Mouse (Mus musculus): Measurements from ENCODE around the gene Rnf4. TPM values are rescaled to one million over a fixed set of nuclear protein-coding genes. Genes with fewer than 3 reads are reported as not detected.

Rnf4 gene
- polyA plus RNA-seq, 1 experiment from 2014 or later = 209 TPM

GRCm38 (mm10) chr5:34309016-34309415 is 27.1 kb upstream of the Rnf4 start:
- Histone ChIP-seq H3K27ac (no peak overlapping the region), H3K4me1 (no peaks in the 10 kb centered on the region), H3K4me3 (no peak overlapping the region), H3K36me3 (replicated peaks) (no peaks in the 10 kb centered on the region), H3K27me3 (ENCODE audit: poor library complexity, severe bottlenecking) (no peaks in the 10 kb centered on the region), H3K9me3 (no peaks in the 10 kb centered on the region)
- DNase-seq (ENCODE audit: extremely low spot score, low spot score) = no peak
- 82% methylated on average over 3 of the region's 3 CpGs for WGBS

GRCm38 (mm10) chr5:34319491-34320034 is 16.5 kb upstream of the Rnf4 start:
- Histone ChIP-seq H3K27me3 (ENCODE audit: poor library complexity, severe bottlenecking) (no peaks in the 10 kb centered on the region), H3K4me1 (no peaks in the 10 kb centered on the region), H3K36me3 (replicated peaks) (no peaks in the 10 kb centered on the region), H3K27ac (no peak overlapping the region), H3K9me3 (no peaks in the 10 kb centered on the region), H3K4me3 (no peak overlapping the region)
- WGBS = 82% methylated on average over 2 of the region's 2 CpGs
- DNase-seq (ENCODE audit: extremely low spot score, low spot score) = no peak

GRCm38 (mm10) chr5:34321236-34321635 is 14.9 kb upstream of the Rnf4 start:
- Histone ChIP-seq H3K27me3 (ENCODE audit: poor library complexity, severe bottlenecking) (no peaks in the 10 kb centered on the region), H3K36me3 (replicated peaks) (no peaks in the 10 kb centered on the region), H3K4me3 (no peak overlapping the region), H3K9me3 (no peaks in the 10 kb centered on the region), H3K27ac (no peak overlapping the region), H3K4me1 (peaks cover 4% of the 10 kb centered on the region)
- no peak for DNase-seq (ENCODE audit: extremely low spot score, low spot score)
- WGBS = 80% methylated on average over 4 of the region's 4 CpGs

GRCm38 (mm10) chr5:34325286-34325685 is 10.8 kb upstream of the Rnf4 start:
- H3K4me3 ChIP-seq = no peak overlapping the region
- no peak overlapping the region for H3K27ac ChIP-seq
- H3K36me3 ChIP-seq (replicated peaks) = no peaks in the 10 kb centered on the region
- H3K9me3 ChIP-seq = no peaks in the 10 kb centered on the region
- no peak for DNase-seq (ENCODE audit: extremely low spot score, low spot score)
- peaks cover 16% of the 10 kb centered on the region for H3K4me1 ChIP-seq
- H3K27me3 ChIP-seq (ENCODE audit: poor library complexity, severe bottlenecking) = no peaks in the 10 kb centered on the region; the same call in 1 of the 2 replicates

GRCm38 (mm10) chr5:34326249-34326691 is 9.8 kb upstream of the Rnf4 start:
- Histone ChIP-seq H3K9me3 (no peaks in the 10 kb centered on the region), H3K27me3 (ENCODE audit: poor library complexity, severe bottlenecking) (no peaks in the 10 kb centered on the region; the same call in 1 of the 2 replicates), H3K4me1 (peaks cover 16% of the 10 kb centered on the region), H3K4me3 (peak overlapping the region; percentile 46; the same call in 1 of the 2 replicates), H3K36me3 (replicated peaks) (peaks cover 3% of the 10 kb centered on the region), H3K27ac (peak overlapping the region; percentile 83)
- DNase-seq (ENCODE audit: extremely low spot score, low spot score) = no peak
- 30% methylated on average over 4 of the region's 4 CpGs for WGBS

GRCm38 (mm10) chr5:34326875-34327576 is 9.1 kb upstream of the Rnf4 start:
- Histone ChIP-seq H3K4me1 (peaks cover 16% of the 10 kb centered on the region), H3K36me3 (replicated peaks) (peaks cover 6% of the 10 kb centered on the region), H3K4me3 (peak overlapping the region; percentile 46), H3K27me3 (ENCODE audit: poor library complexity, severe bottlenecking) (no peaks in the 10 kb centered on the region; the same call in 1 of the 2 replicates), H3K27ac (peak overlapping the region; percentile 83), H3K9me3 (no peaks in the 10 kb centered on the region)
- DNase-seq (ENCODE audit: extremely low spot score, low spot score) = peak; percentile 37
- WGBS = 14% methylated on average over 30 of the region's 31 CpGs

GRCm38 (mm10) chr5:34330136-34330535 is 6.0 kb upstream of the Rnf4 start:
- DNase-seq (ENCODE audit: extremely low spot score, low spot score) = no peak
- Histone ChIP-seq H3K4me1 (peaks cover 19% of the 10 kb centered on the region), H3K9me3 (no peaks in the 10 kb centered on the region), H3K36me3 (replicated peaks) (peaks cover 10% of the 10 kb centered on the region), H3K4me3 (no peak overlapping the region), H3K27ac (no peak overlapping the region), H3K27me3 (ENCODE audit: poor library complexity, severe bottlenecking) (no peaks in the 10 kb centered on the region; the same call in 1 of the 2 replicates)
- WGBS = 89% methylated on average over 2 of the region's 2 CpGs

GRCm38 (mm10) chr5:34334081-34334480 is 2.0 kb upstream of the Rnf4 start:
- Histone ChIP-seq H3K27me3 (ENCODE audit: poor library complexity, severe bottlenecking) (no peaks in the 10 kb centered on the region), H3K4me3 (no peak overlapping the region), H3K9me3 (no peaks in the 10 kb centered on the region), H3K36me3 (replicated peaks) (peaks cover 19% of the 10 kb centered on the region), H3K4me1 (peaks cover 25% of the 10 kb centered on the region), H3K27ac (no peak overlapping the region)
- 92% methylated on average over 1 of the region's 1 CpGs for WGBS
- no peak for DNase-seq (ENCODE audit: extremely low spot score, low spot score)

GRCm38 (mm10) chr5:34335539-34336096 is 471 bp upstream of the Rnf4 start:
- DNase-seq (ENCODE audit: extremely low spot score, low spot score) = no peak
- 3% methylated on average over 21 of the region's 21 CpGs for WGBS
- peak overlapping the region; percentile 99 for H3K27ac ChIP-seq
- H3K36me3 ChIP-seq (replicated peaks) = peaks cover 34% of the 10 kb centered on the region
- no peaks in the 10 kb centered on the region for H3K9me3 ChIP-seq
- H3K4me3 ChIP-seq = peak overlapping the region; percentile 98
- H3K4me1 ChIP-seq = peaks cover 28% of the 10 kb centered on the region
- no peaks in the 10 kb centered on the region for H3K27me3 ChIP-seq (ENCODE audit: poor library complexity, severe bottlenecking)

GRCm38 (mm10) chr5:34336775-34337450 is 824 bp downstream of the Rnf4 start:
- Histone ChIP-seq H3K9me3 (no peaks in the 10 kb centered on the region), H3K27ac (peak overlapping the region; percentile 99), H3K4me1 (peaks cover 28% of the 10 kb centered on the region), H3K36me3 (replicated peaks) (peaks cover 31% of the 10 kb centered on the region), H3K4me3 (peak overlapping the region; percentile 98), H3K27me3 (ENCODE audit: poor library complexity, severe bottlenecking) (no peaks in the 10 kb centered on the region)
- peak; percentile 75 for DNase-seq (ENCODE audit: extremely low spot score, low spot score)
- WGBS = under 1% methylated on average over 42 of the region's 42 CpGs

GRCm38 (mm10) chr5:34340246-34340645 is 4.2 kb downstream of the Rnf4 start:
- Histone ChIP-seq H3K4me1 (peaks cover 23% of the 10 kb centered on the region), H3K36me3 (replicated peaks) (peaks cover 56% of the 10 kb centered on the region), H3K27me3 (ENCODE audit: poor library complexity, severe bottlenecking) (no peaks in the 10 kb centered on the region), H3K27ac (no peak overlapping the region), H3K9me3 (no peaks in the 10 kb centered on the region), H3K4me3 (no peak overlapping the region)
- 94% methylated on average over 6 of the region's 6 CpGs for WGBS
- no peak for DNase-seq (ENCODE audit: extremely low spot score, low spot score)

- H3K27me3 ChIP-seq (ENCODE audit: poor library complexity, severe bottlenecking) = no peaks in the 10 kb centered on the region
- no peak overlapping the region for H3K4me3 ChIP-seq
- peaks cover 100% of the 10 kb centered on the region for H3K36me3 ChIP-seq (replicated peaks)
- H3K9me3 ChIP-seq = no peaks in the 10 kb centered on the region
- WGBS = 92% methylated on average over 3 of the region's 3 CpGs
- no peak for DNase-seq (ENCODE audit: extremely low spot score, low spot score)
- H3K4me1 ChIP-seq = no peaks in the 10 kb centered on the region
- H3K27ac ChIP-seq = no peak overlapping the region
Observed at GRCm38 (mm10) chr5:34352084-34352631, 16.1 kb downstream of the Rnf4 start.
